Mouse (Mus musculus) MEL (cell line): ENCODE data around the gene Pom121l2.

Experiments used
- CHD2 ChIP-seq: IDR thresholded peaks from 2 replicates; pipeline ENCODE4 v1.6.1; 2011; ENCODE audit warnings: low read length, improper control_type of control experiment
- CTCF ChIP-seq, 3 experiments: IDR thresholded peaks in 2 of 3; conservative IDR thresholded peaks in 1 of 3; 2 replicates each; pipeline ENCODE4 v1.5.1; 2011 to 2012; ENCODE audit warnings: low read length in 3 of 3, low read depth in 2 of 3, mild to moderate bottlenecking in 2 of 3, improper control_type of control experiment in 1 of 3, inconsistent platforms in 1 of 3, mixed read lengths in 1 of 3, moderate library complexity in 1 of 3; ENCODE audit not compliant: control insufficient read depth in 1 of 3, insufficient read depth in 1 of 3, poor library complexity in 1 of 3, severe bottlenecking in 1 of 3
- E2F4 ChIP-seq: IDR thresholded peaks from 2 replicates; pipeline ENCODE4 v1.6.1; 2011; ENCODE audit warnings: low read depth, low read length, improper control_type of control experiment, borderline replicate concordance
- EP300 ChIP-seq, 2 experiments: IDR thresholded peaks; 2 replicates each; pipeline ENCODE4 v1.6.1; 2011; ENCODE audit warnings: improper control_type of control experiment in 2 of 2, low read length in 2 of 2, low read depth in 1 of 2, mild to moderate bottlenecking in 1 of 2
- ETS1 ChIP-seq: IDR thresholded peaks from 2 replicates; pipeline ENCODE4 v1.6.1; 2012; ENCODE audit warnings: low read depth, mild to moderate bottlenecking, inconsistent platforms, low read length, improper control_type of control experiment, moderate library complexity
- GATA1 ChIP-seq: IDR thresholded peaks from 2 replicates; pipeline ENCODE4 v1.6.1; 2011; ENCODE audit warnings: low read depth, low read length, improper control_type of control experiment
- KAT2A ChIP-seq: conservative IDR thresholded peaks from 2 replicates; pipeline ENCODE4 v1.6.1; 2012; ENCODE audit warnings: low read depth, low read length, improper control_type of control experiment, inconsistent platforms
- POLR2A ChIP-seq, 2 experiments: IDR thresholded peaks; 2 replicates each; pipeline ENCODE4 v1.6.1; 2011 to 2012; ENCODE audit warnings: low read length in 2 of 2, mild to moderate bottlenecking in 2 of 2, control low read depth in 1 of 2, improper control_type of control experiment in 1 of 2, low read depth in 1 of 2, moderate library complexity in 1 of 2; ENCODE audit not compliant: control insufficient read depth in 1 of 2, insufficient read depth in 1 of 2, poor library complexity in 1 of 2
- UBTF ChIP-seq: IDR thresholded peaks from 2 replicates; pipeline ENCODE4 v1.6.1; 2012; ENCODE audit warnings: low read depth, mild to moderate bottlenecking, inconsistent platforms, low read length, improper control_type of control experiment, moderate library complexity, borderline replicate concordance; ENCODE audit not compliant: insufficient read depth

GRCm38 (mm10) chr13:22008707-22009106 lies 27.7 kb downstream of the Pom121l2 start:
- TF ChIP-seq ETS1 (no peak), GATA1 (no peak), CHD2 (no peak), EP300 (IDR thresholded peaks at IDR 0.05; ENCODE audit: low read depth in 1 of 2, low read length in 2 of 2) (no peak), CTCF (IDR thresholded peaks at IDR 0.05 in 2 of 3, conservative IDR thresholded peaks at IDR 0.05 in 1 of 3; ENCODE audit: control insufficient read depth in 1 of 3, insufficient read depth in 1 of 3, low read depth in 2 of 3, low read length in 3 of 3, poor library complexity in 1 of 3, severe bottlenecking in 1 of 3) (no peak), E2F4 (no peak), POLR2A (IDR thresholded peaks at IDR 0.05; ENCODE audit: control insufficient read depth in 1 of 2, insufficient read depth in 1 of 2, low read depth in 1 of 2, low read length in 2 of 2, poor library complexity in 1 of 2) (no peak), UBTF (no peak), KAT2A (no peak)
